Mouse (Mus musculus): Measurements from ENCODE around the gene Pdlim1. TPM values are rescaled to one million over a fixed set of nuclear protein-coding genes. Genes with fewer than 3 reads are reported as not detected.

The Pdlim1 gene
- polyA plus RNA-seq, 1 experiment = 205 TPM

GRCm38 (mm10) chr19:40310410-40311130 lies 38.9 kb upstream of the Pdlim1 start:
- H3K9me3 ChIP-seq (replicated peaks; ENCODE audit: control insufficient read depth, insufficient read depth, low read length, poor library complexity, severe bottlenecking) = no peaks in the 10 kb centered on the region
- no peaks in the 10 kb centered on the region for H3K4me1 ChIP-seq (ENCODE audit: control insufficient read depth, insufficient read depth, low read length)
- H3K27ac ChIP-seq (ENCODE audit: insufficient read depth, low read length) = no peak overlapping the region
- no peak for TF ChIP-seq POLR2A (IDR thresholded peaks at IDR 0.05; ENCODE audit: insufficient read depth, low read length)
- no peak for TF ChIP-seq EP300 (IDR thresholded peaks at IDR 0.05; ENCODE audit: insufficient read depth, low read depth, low read length)
- TF ChIP-seq CTCF (IDR thresholded peaks at IDR 0.05; ENCODE audit: low read depth, low read length) = no peak
- H3K4me3 ChIP-seq (ENCODE audit: low read depth, low read length) = no peak overlapping the region
- no peaks in the 10 kb centered on the region for H3K36me3 ChIP-seq (ENCODE audit: control insufficient read depth, insufficient read depth, low read length, poor library complexity, severe bottlenecking)
- no peaks in the 10 kb centered on the region for H3K27me3 ChIP-seq (ENCODE audit: control insufficient read depth, insufficient read depth, low read length, poor library complexity, severe bottlenecking)
- no peak overlapping the region for H3K9ac ChIP-seq (ENCODE audit: low read depth, poor library complexity, severe bottlenecking)

- Histone ChIP-seq H3K9me3 (replicated peaks; ENCODE audit: control insufficient read depth, insufficient read depth, low read length, poor library complexity, severe bottlenecking) (no peaks in the 10 kb centered on the region), H3K4me1 (ENCODE audit: control insufficient read depth, insufficient read depth, low read length) (no peaks in the 10 kb centered on the region), H3K27ac (ENCODE audit: insufficient read depth, low read length) (no peak overlapping the region), H3K9ac (ENCODE audit: low read depth, poor library complexity, severe bottlenecking) (no peak overlapping the region), H3K4me3 (ENCODE audit: low read depth, low read length) (no peak overlapping the region), H3K27me3 (ENCODE audit: control insufficient read depth, insufficient read depth, low read length, poor library complexity, severe bottlenecking) (no peaks in the 10 kb centered on the region), H3K36me3 (ENCODE audit: control insufficient read depth, insufficient read depth, low read length, poor library complexity, severe bottlenecking) (no peaks in the 10 kb centered on the region)
- TF ChIP-seq POLR2A (IDR thresholded peaks at IDR 0.05; ENCODE audit: insufficient read depth, low read length) (no peak), CTCF (IDR thresholded peaks at IDR 0.05; ENCODE audit: low read depth, low read length) (no peak), EP300 (IDR thresholded peaks at IDR 0.05; ENCODE audit: insufficient read depth, low read depth, low read length) (no peak)
These were observed 38.3 kb upstream of the Pdlim1 start for GRCm38 (mm10) chr19:40309911-40310310.

GRCm38 (mm10) chr19:40307550-40307949 lies 35.9 kb upstream of the Pdlim1 start:
- Histone ChIP-seq H3K36me3 (ENCODE audit: control insufficient read depth, insufficient read depth, low read length, poor library complexity, severe bottlenecking) (no peaks in the 10 kb centered on the region), H3K9ac (ENCODE audit: low read depth, poor library complexity, severe bottlenecking) (no peak overlapping the region), H3K4me3 (ENCODE audit: low read depth, low read length) (no peak overlapping the region), H3K27ac (ENCODE audit: insufficient read depth, low read length) (no peak overlapping the region), H3K9me3 (replicated peaks; ENCODE audit: control insufficient read depth, insufficient read depth, low read length, poor library complexity, severe bottlenecking) (no peaks in the 10 kb centered on the region), H3K27me3 (ENCODE audit: control insufficient read depth, insufficient read depth, low read length, poor library complexity, severe bottlenecking) (no peaks in the 10 kb centered on the region), H3K4me1 (ENCODE audit: control insufficient read depth, insufficient read depth, low read length) (no peaks in the 10 kb centered on the region)
- TF ChIP-seq CTCF (IDR thresholded peaks at IDR 0.05; ENCODE audit: low read depth, low read length) (no peak), POLR2A (IDR thresholded peaks at IDR 0.05; ENCODE audit: insufficient read depth, low read length) (no peak), EP300 (IDR thresholded peaks at IDR 0.05; ENCODE audit: insufficient read depth, low read depth, low read length) (no peak)

- TF ChIP-seq EP300 (IDR thresholded peaks at IDR 0.05; ENCODE audit: insufficient read depth, low read depth, low read length) (no peak), CTCF (IDR thresholded peaks at IDR 0.05; ENCODE audit: low read depth, low read length) (no peak), POLR2A (IDR thresholded peaks at IDR 0.05; ENCODE audit: insufficient read depth, low read length) (no peak)
- Histone ChIP-seq H3K36me3 (ENCODE audit: control insufficient read depth, insufficient read depth, low read length, poor library complexity, severe bottlenecking) (no peaks in the 10 kb centered on the region), H3K9me3 (replicated peaks; ENCODE audit: control insufficient read depth, insufficient read depth, low read length, poor library complexity, severe bottlenecking) (no peaks in the 10 kb centered on the region), H3K4me1 (ENCODE audit: control insufficient read depth, insufficient read depth, low read length) (no peaks in the 10 kb centered on the region), H3K9ac (ENCODE audit: low read depth, poor library complexity, severe bottlenecking) (no peak overlapping the region), H3K27ac (ENCODE audit: insufficient read depth, low read length) (no peak overlapping the region), H3K4me3 (ENCODE audit: low read depth, low read length) (no peak overlapping the region), H3K27me3 (ENCODE audit: control insufficient read depth, insufficient read depth, low read length, poor library complexity, severe bottlenecking) (no peaks in the 10 kb centered on the region)
These were observed 35.0 kb upstream of the Pdlim1 start for GRCm38 (mm10) chr19:40306631-40307030.

- Histone ChIP-seq H3K27me3 (ENCODE audit: control insufficient read depth, insufficient read depth, low read length, poor library complexity, severe bottlenecking) (no peaks in the 10 kb centered on the region), H3K9ac (ENCODE audit: low read depth, poor library complexity, severe bottlenecking) (no peak overlapping the region), H3K4me3 (ENCODE audit: low read depth, low read length) (no peak overlapping the region), H3K4me1 (ENCODE audit: control insufficient read depth, insufficient read depth, low read length) (no peaks in the 10 kb centered on the region), H3K27ac (ENCODE audit: insufficient read depth, low read length) (no peak overlapping the region), H3K36me3 (ENCODE audit: control insufficient read depth, insufficient read depth, low read length, poor library complexity, severe bottlenecking) (no peaks in the 10 kb centered on the region), H3K9me3 (replicated peaks; ENCODE audit: control insufficient read depth, insufficient read depth, low read length, poor library complexity, severe bottlenecking) (no peaks in the 10 kb centered on the region)
- no peak for TF ChIP-seq EP300 (IDR thresholded peaks at IDR 0.05; ENCODE audit: insufficient read depth, low read depth, low read length)
- no peak for TF ChIP-seq POLR2A (IDR thresholded peaks at IDR 0.05; ENCODE audit: insufficient read depth, low read length)
- TF ChIP-seq CTCF (IDR thresholded peaks at IDR 0.05; ENCODE audit: low read depth, low read length) = no peak
These were observed 33.8 kb upstream of the Pdlim1 start for GRCm38 (mm10) chr19:40305456-40305855.

- no peak for TF ChIP-seq EP300 (IDR thresholded peaks at IDR 0.05; ENCODE audit: insufficient read depth, low read depth, low read length)
- TF ChIP-seq POLR2A (IDR thresholded peaks at IDR 0.05; ENCODE audit: insufficient read depth, low read length) = no peak
- TF ChIP-seq CTCF (IDR thresholded peaks at IDR 0.05; ENCODE audit: low read depth, low read length) = no peak
- Histone ChIP-seq H3K36me3 (ENCODE audit: control insufficient read depth, insufficient read depth, low read length, poor library complexity, severe bottlenecking) (no peaks in the 10 kb centered on the region), H3K4me1 (ENCODE audit: control insufficient read depth, insufficient read depth, low read length) (no peaks in the 10 kb centered on the region), H3K27me3 (ENCODE audit: control insufficient read depth, insufficient read depth, low read length, poor library complexity, severe bottlenecking) (no peaks in the 10 kb centered on the region), H3K4me3 (ENCODE audit: low read depth, low read length) (no peak overlapping the region), H3K9me3 (replicated peaks; ENCODE audit: control insufficient read depth, insufficient read depth, low read length, poor library complexity, severe bottlenecking) (no peaks in the 10 kb centered on the region), H3K27ac (ENCODE audit: insufficient read depth, low read length) (no peak overlapping the region), H3K9ac (ENCODE audit: low read depth, poor library complexity, severe bottlenecking) (no peak overlapping the region)
These were observed 31.3 kb upstream of the Pdlim1 start for GRCm38 (mm10) chr19:40302916-40303315.

All from ES-Bruce4 (cell line).